Mouse (Mus musculus) CH12.LX (cell line): ENCODE results near the gene Fam229b. TPM values are rescaled to one million over a fixed set of nuclear protein-coding genes. Genes with fewer than 3 reads are reported as not detected.
A peak's percentile ranks its signal among the peaks of the same experiment; 100 is the strongest.

ENCODE experiments used
- DNase-seq: peaks from one replicate; pipeline ENCODE4 v3.0.0-alpha.2; 2013; ENCODE audit errors: extremely low read depth
- H3K27ac ChIP-seq: 2 replicates; pipeline ENCODE4 v1.5.1; 2012; ENCODE audit warnings: low read depth, mild to moderate bottlenecking, control low read depth, moderate library complexity; ENCODE audit not compliant: insufficient read depth
- H3K27me3 ChIP-seq: replicated peaks from 2 replicates; pipeline ENCODE3; 2012; ENCODE audit warnings: inconsistent platforms
- H3K36me3 ChIP-seq, 2 experiments: replicated peaks in 1 of 2; 2 replicates each; pipeline versions ENCODE3 to v1.6.1; 2012; ENCODE audit warnings: inconsistent platforms in 1 of 2, low read length in 1 of 2, mild to moderate bottlenecking in 1 of 2, mixed read lengths in 1 of 2, moderate library complexity in 1 of 2; ENCODE audit not compliant: control insufficient read depth in 1 of 2, insufficient read depth in 1 of 2
- H3K4me1 ChIP-seq, 2 experiments: 2 replicates each; pipeline ENCODE4 v1.6.1; 2012; ENCODE audit warnings: inconsistent platforms in 1 of 2, moderate library complexity in 1 of 2; ENCODE audit not compliant: insufficient read depth in 2 of 2, control insufficient read depth in 1 of 2
- H3K4me2 ChIP-seq: 2 replicates; pipeline ENCODE4 v1.6.1; 2012; ENCODE audit warnings: low read depth, mild to moderate bottlenecking, control low read depth; ENCODE audit not compliant: poor library complexity, insufficient read depth, severe bottlenecking
- H3K4me3 ChIP-seq, 3 experiments: fragments of 150-350 bp in 1 of 3; sonication (generic) in 1 of 3; replicated peaks in 1 of 3; 2 replicates each; pipeline versions ENCODE3 to v1.5.1; 2011 to 2012; ENCODE audit warnings: low read depth in 2 of 3, low read length in 2 of 3, mild to moderate bottlenecking in 2 of 3, moderate library complexity in 2 of 3, control low read depth in 1 of 3, improper control_type of control experiment in 1 of 3, inconsistent platforms in 1 of 3, mixed read lengths in 1 of 3; ENCODE audit not compliant: poor library complexity in 1 of 3
- H3K79me2 ChIP-seq: replicated peaks from 2 replicates; pipeline ENCODE4 v1.6.1; 2012; ENCODE audit warnings: mild to moderate bottlenecking, moderate library complexity; ENCODE audit not compliant: control insufficient read depth, poor library complexity, insufficient read depth, severe bottlenecking; ENCODE audit errors: extremely low read depth
- H3K9ac ChIP-seq: 2 replicates; pipeline ENCODE4 v1.6.1; 2012; ENCODE audit warnings: low read depth, mild to moderate bottlenecking, control low read depth, moderate library complexity; ENCODE audit not compliant: insufficient read depth
- H3K9me3 ChIP-seq: replicated peaks from 2 replicates; pipeline ENCODE3; 2012; ENCODE audit warnings: low read length, inconsistent platforms, mixed read lengths
- CTCF ChIP-seq, 2 experiments: IDR thresholded peaks in 1 of 2; conservative IDR thresholded peaks in 1 of 2; 2 replicates each; pipeline ENCODE4 v1.5.1; 2011 to 2012; ENCODE audit warnings: low read depth in 2 of 2, low read length in 2 of 2, improper control_type of control experiment in 1 of 2, inconsistent platforms in 1 of 2, mild to moderate bottlenecking in 1 of 2, moderate library complexity in 1 of 2
- ELF1 ChIP-seq: IDR thresholded peaks from 2 replicates; pipeline ENCODE4 v1.6.1; 2014; ENCODE audit warnings: low read depth, mild to moderate bottlenecking, inconsistent platforms, low read length, improper control_type of control experiment
- EP300 ChIP-seq: IDR thresholded peaks from 2 replicates; pipeline ENCODE4 v1.6.1; 2011; ENCODE audit warnings: low read length, improper control_type of control experiment
- ETS1 ChIP-seq: conservative IDR thresholded peaks from 2 replicates; pipeline ENCODE4 v1.6.1; 2012; ENCODE audit warnings: low read depth, mild to moderate bottlenecking, inconsistent platforms, low read length, improper control_type of control experiment, moderate library complexity
- MAX ChIP-seq: IDR thresholded peaks from 2 replicates; pipeline ENCODE4 v1.6.1; 2011; ENCODE audit warnings: low read length, improper control_type of control experiment
- MXI1 ChIP-seq: IDR thresholded peaks from 2 replicates; pipeline ENCODE4 v1.6.1; 2011; ENCODE audit warnings: mild to moderate bottlenecking, low read depth, low read length, improper control_type of control experiment
- RCOR1 ChIP-seq: conservative IDR thresholded peaks from 2 replicates; pipeline ENCODE4 v1.6.1; 2012; ENCODE audit warnings: low read depth, mild to moderate bottlenecking, inconsistent platforms, low read length, improper control_type of control experiment
- SIN3A ChIP-seq: IDR thresholded peaks from 2 replicates; pipeline ENCODE4 v1.6.1; 2012; ENCODE audit warnings: low read length, improper control_type of control experiment, inconsistent platforms
- TBP ChIP-seq: conservative IDR thresholded peaks from 2 replicates; pipeline ENCODE4 v1.6.1; 2011; ENCODE audit warnings: low read depth, low read length, improper control_type of control experiment
- USF1 ChIP-seq: IDR thresholded peaks from 2 replicates; pipeline ENCODE4 v1.6.1; 2014; ENCODE audit warnings: low read depth, mild to moderate bottlenecking, inconsistent platforms, low read length, improper control_type of control experiment
- dilution Hi-C: fragments of 300-500 bp; cut with MboI; formaldehyde crosslinking; loops from 2 replicates; pipeline ENCODE4 v1.14.3; 2020; ENCODE audit warnings: low sequenced_read_pairs; ENCODE audit not compliant: extremely low pct_unique_long_range_greater_than_20kb, extremely low pct_ligation_motif_present
- in situ Hi-C: fragments of 300-500 bp; cut with MboI; formaldehyde crosslinking; loops from 3 replicates; pipeline ENCODE4 v1.14.3; 2019; ENCODE audit warnings: low sequenced_read_pairs, low pct_ligation_motif_present, low pct_unique_long_range_greater_than_20kb, mixed read lengths
- polyA plus RNA-seq: library from polyadenylated mRNA; unstranded; fragments of >175 nt; gene quantifications from 2 replicates; pipeline ENCODE4 v1.2.1, GENCODE M21; 2012; ENCODE audit warnings: low read depth; ENCODE audit not compliant: insufficient read length
- total RNA-seq, 2 experiments: library from RNA; depleted of rRNA; stranded (reverse); fragments of 300-350 nt in 1 of 2; fragments of >200 nt in 1 of 2; gene quantifications; 2 replicates each; pipeline ENCODE4 v1.2.3; 2012 to 2014

Gene Fam229b
- total and polyA plus RNA-seq, 3 experiments, result 6.9 to 17.3 (median 11.2) TPM

GRCm38 (mm10) chr10:39140843-39141242 lies 7.1 kb upstream of the Fam229b start:
- Histone ChIP-seq H3K4me1 (peaks cover 0 to 3% of the 10 kb centered on the region in 2 experiments; a peak in 1 of 4 replicates), H3K36me3 (peaks cover 42 to 87% of the 10 kb centered on the region in 2 experiments), H3K9me3 (no peaks in the 10 kb centered on the region), H3K27ac (no peak overlapping the region), H3K4me2 (no peak overlapping the region), H3K79me2 (no peaks in the 10 kb centered on the region), H3K9ac (no peak overlapping the region), H3K27me3 (no peaks in the 10 kb centered on the region), H3K4me3 (no peak overlapping the region)
- no peak for DNase-seq
- in situ Hi-C loops, result no loop called here
- no peak for TF ChIP-seq MAX
- TF ChIP-seq MXI1, result no peak
- no peak for TF ChIP-seq TBP
- no peak for TF ChIP-seq ELF1
- TF ChIP-seq RCOR1, result no peak
- dilution Hi-C loops, result no loop called here

DNA sequence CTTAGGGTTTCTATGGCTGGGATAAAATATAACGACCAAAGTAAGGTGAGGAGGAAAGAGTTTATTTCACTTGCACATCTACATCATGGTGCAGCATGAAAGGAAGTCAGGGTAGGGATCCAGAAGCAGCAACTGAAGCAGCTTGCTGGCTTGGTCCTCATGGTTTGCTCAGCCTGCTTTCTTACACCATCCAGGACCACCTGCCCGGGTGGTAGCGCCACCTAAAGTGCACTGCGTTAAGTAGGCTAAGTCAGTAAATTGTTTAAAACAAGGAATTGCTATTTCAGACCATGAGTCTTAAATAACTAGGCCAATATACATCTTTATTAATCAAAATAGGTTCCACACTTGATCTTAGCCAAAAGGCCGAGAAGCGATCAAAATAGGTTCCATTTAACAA lies 5.0 kb upstream of the Fam229b start:
- Histone ChIP-seq H3K4me3 (no peak overlapping the region), H3K9ac (no peak overlapping the region), H3K36me3 (peaks cover 32 to 68% of the 10 kb centered on the region in 2 experiments), H3K9me3 (no peaks in the 10 kb centered on the region), H3K27me3 (no peaks in the 10 kb centered on the region), H3K27ac (no peak overlapping the region), H3K4me1 (peaks cover 0 to 16% of the 10 kb centered on the region in 2 experiments; a peak in 2 of 4 replicates), H3K4me2 (no peak overlapping the region), H3K79me2 (peaks cover 8% of the 10 kb centered on the region)
- dilution Hi-C loops (no loop called here), in situ Hi-C loops (no loop called here)
- DNase-seq, result no peak
- no peak for TF ChIP-seq EP300
- TF ChIP-seq SIN3A, result no peak
- peak in 1 of 2 experiments; percentile 9; a peak in 1 of 4 replicates for TF ChIP-seq CTCF (conservative IDR thresholded peaks at IDR 0.05 in 1 of 2, IDR thresholded peaks at IDR 0.05 in 1 of 2; ENCODE audit: low read depth in 2 of 2, low read length in 2 of 2)

DNA sequence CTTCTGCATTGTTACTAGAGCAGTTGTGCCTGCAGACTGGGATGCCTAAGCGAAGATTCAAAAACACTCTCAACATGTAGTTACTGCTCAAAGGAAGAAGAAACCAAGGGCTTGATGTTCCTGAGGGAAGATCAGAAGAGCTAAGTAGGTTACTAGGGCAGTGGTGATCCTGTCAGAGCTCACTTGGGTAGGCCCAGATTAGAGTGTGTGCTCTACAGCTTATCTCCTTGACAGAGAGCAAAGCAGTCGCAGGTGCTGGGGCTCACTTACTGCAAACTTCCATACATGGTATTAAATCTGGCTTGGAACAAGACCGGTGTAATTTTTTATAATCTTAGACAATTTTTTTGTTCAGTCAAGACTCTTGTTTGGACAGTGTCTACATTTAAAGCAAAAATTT lies 4.1 kb upstream of the Fam229b start:
- dilution Hi-C loops (no loop called here), in situ Hi-C loops (no loop called here)
- no peaks in the 10 kb centered on the region for H3K27me3 ChIP-seq

More for the DNA sequence above, 4.1 kb upstream of the Fam229b start:
- Histone ChIP-seq H3K27ac (no peak overlapping the region), H3K4me2 (no peak overlapping the region), H3K4me3 (no peak overlapping the region), H3K9me3 (no peaks in the 10 kb centered on the region), H3K9ac (no peak overlapping the region), H3K36me3 (peaks cover 31 to 59% of the 10 kb centered on the region in 2 experiments), H3K79me2 (peaks cover 8% of the 10 kb centered on the region), H3K4me1 (peaks cover 0 to 16% of the 10 kb centered on the region in 2 experiments; a peak in 2 of 4 replicates)
- no peak for DNase-seq
- no peak for TF ChIP-seq ETS1
- no peak for TF ChIP-seq EP300
- TF ChIP-seq USF1, result no peak
